Mouse (Mus musculus) ES-Bruce4 (cell line): ENCODE measurements around the gene Wfdc9.

Source experiments
- CTCF ChIP-seq: IDR thresholded peaks from one replicate; pipeline ENCODE4 v1.8.1; 2011; ENCODE audit warnings: low read depth, low read length
- EP300 ChIP-seq: IDR thresholded peaks from 2 replicates; pipeline ENCODE4 v1.6.1; 2011; ENCODE audit warnings: low read depth, low read length; ENCODE audit not compliant: insufficient read depth
- POLR2A ChIP-seq: IDR thresholded peaks from one replicate; pipeline ENCODE4 v1.8.1; 2011; ENCODE audit warnings: low read length; ENCODE audit not compliant: insufficient read depth

GRCm38 (mm10) chr2:164700959-164701358 is 44.6 kb upstream of the Wfdc9 start:
- TF ChIP-seq CTCF (no peak), POLR2A (no peak), EP300 (no peak)
